Mouse (Mus musculus): ENCODE measurements around the gene Surf6. TPM values are rescaled to one million over a fixed set of nuclear protein-coding genes. Genes with fewer than 3 reads are reported as not detected.

Surf6 gene
- 8.7 TPM for polyA plus RNA-seq (2014; fragmentation: Illumina TruSeq; extraction: RNeasy Lipid Tissue Mini Kit (QIAGEN cat#74804); ENCODE audit: low read depth, low replicate concordance)

GRCm38 (mm10) chr2:26902467-26903220 lies at the start of gene Surf6:
TSS of gene Surf6 (minus strand) at chr2:26902879.

DNA sequence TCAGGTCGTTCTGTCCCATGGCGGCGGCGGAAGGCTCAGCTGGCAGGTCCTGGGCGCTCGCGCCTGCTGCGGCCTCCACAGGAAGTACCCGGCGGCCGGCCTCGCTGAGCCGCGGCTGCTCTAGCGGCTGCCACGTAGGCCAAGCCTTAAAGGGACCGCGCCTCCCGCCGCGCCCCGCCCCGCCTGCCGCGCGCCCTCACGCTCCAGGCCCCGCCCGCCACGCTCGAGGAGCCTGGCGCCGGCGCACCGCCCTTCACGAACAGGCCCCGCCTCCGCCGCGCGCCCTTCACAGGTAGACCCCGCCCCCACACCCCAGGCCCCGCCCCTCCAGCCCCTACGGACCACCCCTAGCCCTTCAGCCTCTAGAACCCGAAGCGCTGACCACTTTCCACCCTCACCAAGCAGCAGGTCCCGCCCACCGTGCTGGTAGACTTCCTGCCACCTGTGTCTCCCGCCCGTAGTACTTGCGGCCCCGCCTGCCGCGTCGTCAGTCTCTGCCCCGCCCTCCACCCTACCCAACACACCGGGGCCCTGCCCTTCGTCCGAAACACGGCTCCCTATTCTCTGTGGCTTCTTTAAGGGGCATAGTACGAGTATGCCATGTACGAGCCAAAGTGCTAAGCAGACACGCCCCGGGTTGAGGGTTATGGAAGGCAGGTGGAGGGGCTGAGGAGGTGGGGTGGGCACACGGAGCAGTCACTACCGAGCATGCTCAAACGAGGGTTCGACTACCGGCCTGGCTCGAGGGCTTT lies 30.8 kb upstream of the Surf6 start, which contains the start of the genes Surf4 and Stkld1:
Surf4 (minus strand) TSS at position 625 of the 752 bp plus-strand sequence.
Stkld1 (plus strand) TSS at position 744 of the 752 bp plus-strand sequence.

DNA sequence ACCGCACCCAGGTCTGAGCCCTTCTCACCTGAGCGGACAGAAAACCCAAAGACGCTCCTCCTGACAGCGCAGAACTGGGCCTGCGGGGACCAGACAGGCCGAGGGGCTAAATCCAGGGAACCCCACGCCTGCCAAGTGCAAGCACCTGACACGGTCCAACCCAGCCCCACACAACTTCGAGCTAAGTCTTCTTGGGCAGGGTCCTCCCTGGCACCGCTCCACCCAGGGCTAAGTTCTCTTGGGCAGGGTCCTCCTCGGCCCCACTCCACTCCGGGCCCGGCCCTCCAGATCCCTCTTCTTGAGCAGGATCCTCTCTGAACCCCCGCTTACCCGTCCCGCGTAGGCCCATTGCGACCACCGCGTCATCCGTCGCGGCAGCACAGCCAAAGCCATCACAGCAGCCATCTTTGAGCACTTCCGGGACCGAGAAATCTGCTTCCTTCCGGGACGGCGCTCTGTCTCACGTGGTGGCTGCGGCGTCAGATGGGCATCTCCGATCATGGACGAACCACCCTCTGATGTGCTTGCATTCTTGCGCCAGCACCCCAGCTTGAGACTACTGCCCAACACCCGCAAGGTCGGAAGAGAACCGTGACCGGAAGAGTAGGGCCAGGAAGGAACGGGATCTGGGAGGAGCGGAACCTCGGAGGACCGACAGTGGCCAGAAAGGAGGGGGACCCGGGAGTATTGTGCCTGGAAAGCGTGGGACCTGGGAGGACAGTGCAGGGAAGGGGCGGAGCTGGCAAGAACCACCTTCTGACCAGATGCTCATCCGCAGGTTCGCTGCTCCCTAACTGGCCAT lies 13.4 kb upstream of the Surf6 start, which contains the start of the genes Surf2 and Surf1:
Surf2 (plus strand) TSS at position 441 of the 802 bp plus-strand sequence.
Surf1 (minus strand) TSS at position 604 of the 802 bp plus-strand sequence.

GRCm38 (mm10) chr2:26910124-26910993 lies 7.7 kb upstream of the Surf6 start, which contains the start of the genes Med22 and Rpl7a:
TSS of gene Med22 (minus strand) at chr2:26910677.
TSS of gene Rpl7a (plus strand) at chr2:26910764.

DNA sequence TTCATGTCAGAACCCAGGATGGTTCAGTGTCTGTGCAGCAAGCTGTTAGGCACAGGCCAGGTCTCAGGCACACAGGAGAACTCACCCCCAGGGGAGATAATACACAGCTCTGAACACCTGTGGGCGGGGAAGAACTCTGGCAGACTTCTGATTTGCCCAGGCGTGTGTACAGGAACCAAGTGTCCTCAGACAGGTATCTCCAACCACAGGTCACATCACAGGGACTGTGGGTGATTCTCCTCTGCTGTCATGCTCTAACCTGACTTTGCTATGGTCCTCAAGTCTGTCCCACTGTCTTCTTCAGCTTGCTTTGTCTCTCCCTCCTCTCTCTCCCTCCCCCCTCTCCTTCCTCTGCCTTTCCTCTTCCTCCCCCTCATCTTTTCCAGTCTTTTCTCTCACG lies 37.8 kb downstream of the Surf6 start, which contains the start of gene Abo:
Abo (minus strand) TSS at position 101 of the 400 bp plus-strand sequence.

Other genes starting within 250 kb of the Surf6 start
- not detected for gene Lcn4, start 231.6 kb downstream of the Surf6 start, polyA plus RNA-seq (2014; fragmentation: Illumina TruSeq; extraction: RNeasy Lipid Tissue Mini Kit (QIAGEN cat#74804); ENCODE audit: low read depth, low replicate concordance)
- not detected for gene Abo, start 37.9 kb downstream of the Surf6 start, polyA plus RNA-seq (2014; fragmentation: Illumina TruSeq; extraction: RNeasy Lipid Tissue Mini Kit (QIAGEN cat#74804); ENCODE audit: low read depth, low replicate concordance)
- gene Med22, start 7.8 kb upstream of the Surf6 start, polyA plus RNA-seq (2014; fragmentation: Illumina TruSeq; extraction: RNeasy Lipid Tissue Mini Kit (QIAGEN cat#74804); ENCODE audit: low read depth, low replicate concordance): 11.5 TPM
- 37.5 TPM for gene Rpl7a, start 7.9 kb upstream of the Surf6 start, polyA plus RNA-seq (2014; fragmentation: Illumina TruSeq; extraction: RNeasy Lipid Tissue Mini Kit (QIAGEN cat#74804); ENCODE audit: low read depth, low replicate concordance)
- gene Surf2, start 13.5 kb upstream of the Surf6 start, polyA plus RNA-seq (2014; fragmentation: Illumina TruSeq; extraction: RNeasy Lipid Tissue Mini Kit (QIAGEN cat#74804); ENCODE audit: low read depth, low replicate concordance): 10.0 TPM
- gene Surf1, start 13.7 kb upstream of the Surf6 start, polyA plus RNA-seq (2014; fragmentation: Illumina TruSeq; extraction: RNeasy Lipid Tissue Mini Kit (QIAGEN cat#74804); ENCODE audit: low read depth, low replicate concordance): 45.8 TPM
- gene Surf4, start 31.0 kb upstream of the Surf6 start, polyA plus RNA-seq (2014; fragmentation: Illumina TruSeq; extraction: RNeasy Lipid Tissue Mini Kit (QIAGEN cat#74804); ENCODE audit: low read depth, low replicate concordance): 62.1 TPM
- not detected for gene Stkld1, start 31.2 kb upstream of the Surf6 start, polyA plus RNA-seq (2014; fragmentation: Illumina TruSeq; extraction: RNeasy Lipid Tissue Mini Kit (QIAGEN cat#74804); ENCODE audit: low read depth, low replicate concordance)
- 32.3 TPM for gene Rexo4, start 61.5 kb upstream of the Surf6 start, polyA plus RNA-seq (2014; fragmentation: Illumina TruSeq; extraction: RNeasy Lipid Tissue Mini Kit (QIAGEN cat#74804); ENCODE audit: low read depth, low replicate concordance)
- gene Adamts13, start 70.5 kb upstream of the Surf6 start, polyA plus RNA-seq (2014; fragmentation: Illumina TruSeq; extraction: RNeasy Lipid Tissue Mini Kit (QIAGEN cat#74804); ENCODE audit: low read depth, low replicate concordance): not detected
- gene Cacfd1, start 107.0 kb upstream of the Surf6 start, polyA plus RNA-seq (2014; fragmentation: Illumina TruSeq; extraction: RNeasy Lipid Tissue Mini Kit (QIAGEN cat#74804); ENCODE audit: low read depth, low replicate concordance): 17.4 TPM
- gene Slc2a6, start 125.1 kb upstream of the Surf6 start, polyA plus RNA-seq (2014; fragmentation: Illumina TruSeq; extraction: RNeasy Lipid Tissue Mini Kit (QIAGEN cat#74804); ENCODE audit: low read depth, low replicate concordance): not detected
- not detected for gene Mymk, start 169.3 kb upstream of the Surf6 start, polyA plus RNA-seq (2014; fragmentation: Illumina TruSeq; extraction: RNeasy Lipid Tissue Mini Kit (QIAGEN cat#74804); ENCODE audit: low read depth, low replicate concordance)
- 0.44 TPM for gene Adamtsl2, start 176.5 kb upstream of the Surf6 start, polyA plus RNA-seq (2014; fragmentation: Illumina TruSeq; extraction: RNeasy Lipid Tissue Mini Kit (QIAGEN cat#74804); ENCODE audit: low read depth, low replicate concordance)
- not detected for gene Fam163b, start 239.6 kb upstream of the Surf6 start, polyA plus RNA-seq (2014; fragmentation: Illumina TruSeq; extraction: RNeasy Lipid Tissue Mini Kit (QIAGEN cat#74804); ENCODE audit: low read depth, low replicate concordance)